Mouse (Mus musculus): ENCODE measurements around the gene Mdm4. TPM values are rescaled to one million over a fixed set of nuclear protein-coding genes. Genes with fewer than 3 reads are reported as not detected.
A peak's percentile ranks its signal among the peaks of the same experiment; 100 is the strongest.

Mdm4 gene
- total RNA-seq, 2 experiments from 2014 or later, result 80.8 to 101 TPM

GRCm38 (mm10) chr1:132938975-132939374 is 91.4 kb downstream of the Mdm4 start:
- peak; percentile 51 to 69 for DNase-seq (ENCODE audit: low spot score in 2 of 2)
- peak; percentile 72 for TF ChIP-seq CTCF (conservative IDR thresholded peaks at IDR 0.05)
- Histone ChIP-seq H3K4me3 (no peak overlapping the region), H3K27ac (peak overlapping the region; percentile 43; the same call in 1 of the 2 replicates)

GRCm38 (mm10) chr1:132937296-132938030 is 92.9 kb downstream of the Mdm4 start:
- no peak for TF ChIP-seq CTCF (conservative IDR thresholded peaks at IDR 0.05)
- no peak overlapping the region for H3K27ac ChIP-seq
- no peak for DNase-seq (ENCODE audit: low spot score in 2 of 2)
- no peak overlapping the region for H3K4me3 ChIP-seq

- TF ChIP-seq CTCF (conservative IDR thresholded peaks at IDR 0.05), result peak; percentile 71
- Histone ChIP-seq H3K27ac (peak overlapping the region; percentile 14; the same call in 1 of the 2 replicates), H3K4me3 (no peak overlapping the region)
- peak; percentile 56 to 57 for DNase-seq (ENCODE audit: low spot score in 2 of 2)
Observed at GRCm38 (mm10) chr1:132934856-132935255, 95.5 kb downstream of the Mdm4 start.

GRCm38 (mm10) chr1:132932421-132932820 is 97.9 kb downstream of the Mdm4 start:
- no peak for DNase-seq (ENCODE audit: low spot score in 2 of 2)
- TF ChIP-seq CTCF (conservative IDR thresholded peaks at IDR 0.05), result no peak
- H3K27ac ChIP-seq, result peak overlapping the region; percentile 65
- no peak overlapping the region for H3K4me3 ChIP-seq

- TF ChIP-seq CTCF (conservative IDR thresholded peaks at IDR 0.05), result peak; percentile 23; the same call in 1 of the 2 replicates
- H3K4me3 ChIP-seq, result no peak overlapping the region
- DNase-seq (ENCODE audit: low spot score in 2 of 2), result no peak
- H3K27ac ChIP-seq, result 0 out of 2 replicates have a peak overlapping the region, but pooled peaks have one; percentile 23
Observed at GRCm38 (mm10) chr1:132930291-132930690, 100.1 kb downstream of the Mdm4 start.

- DNase-seq (ENCODE audit: low spot score in 2 of 2), result no peak
- H3K27ac ChIP-seq, result peak overlapping the region; percentile 70
Observed at GRCm38 (mm10) chr1:132928907-132929250, 101.5 kb downstream of the Mdm4 start.

GRCm38 (mm10) chr1:132928032-132928906 is 102.1 kb downstream of the Mdm4 start:
- no peak overlapping the region for H3K4me3 ChIP-seq
- H3K27ac ChIP-seq, result peak overlapping the region; percentile 70
- no peak for TF ChIP-seq CTCF (conservative IDR thresholded peaks at IDR 0.05)
- DNase-seq (ENCODE audit: low spot score in 2 of 2), result no peak

More at GRCm38 (mm10) chr1:132928907-132929250, 101.5 kb downstream of the Mdm4 start:
- no peak overlapping the region for H3K4me3 ChIP-seq
- TF ChIP-seq CTCF (conservative IDR thresholded peaks at IDR 0.05), result no peak

GRCm38 (mm10) chr1:132925270-132925669 is 105.1 kb downstream of the Mdm4 start:
- 0 out of 2 replicates have a peak overlapping the region, but pooled peaks have one; percentile 2 for H3K27ac ChIP-seq
- no peak for TF ChIP-seq CTCF (conservative IDR thresholded peaks at IDR 0.05)
- no peak overlapping the region for H3K4me3 ChIP-seq
- no peak for DNase-seq (ENCODE audit: low spot score in 2 of 2)

GRCm38 (mm10) chr1:132922257-132922656 is 108.1 kb downstream of the Mdm4 start:
- TF ChIP-seq CTCF (conservative IDR thresholded peaks at IDR 0.05), result no peak
- no peak overlapping the region for H3K4me3 ChIP-seq
- no peak for DNase-seq (ENCODE audit: low spot score in 2 of 2)
- peak overlapping the region; percentile 72 for H3K27ac ChIP-seq

- DNase-seq (ENCODE audit: low spot score in 2 of 2), result no peak
- Histone ChIP-seq H3K27ac (peak overlapping the region; percentile 72), H3K4me3 (no peak overlapping the region)
- 0 out of 2 replicates have a peak, but pooled peaks have one; percentile 18 for TF ChIP-seq CTCF (conservative IDR thresholded peaks at IDR 0.05)
Observed at GRCm38 (mm10) chr1:132921071-132921470, 109.3 kb downstream of the Mdm4 start.

GRCm38 (mm10) chr1:132919258-132919657 is 111.1 kb downstream of the Mdm4 start:
- Histone ChIP-seq H3K27ac (peak overlapping the region; percentile 33; the same call in 1 of the 2 replicates), H3K4me3 (no peak overlapping the region)
- no peak for TF ChIP-seq CTCF (conservative IDR thresholded peaks at IDR 0.05)
- DNase-seq (ENCODE audit: low spot score in 2 of 2), result no peak

GRCm38 (mm10) chr1:132918117-132918680 is 112.2 kb downstream of the Mdm4 start:
- peak overlapping the region; percentile 87 for H3K27ac ChIP-seq
- no peak for DNase-seq (ENCODE audit: low spot score in 2 of 2)
- no peak for TF ChIP-seq CTCF (conservative IDR thresholded peaks at IDR 0.05)
- no peak overlapping the region for H3K4me3 ChIP-seq

GRCm38 (mm10) chr1:132917554-132917953 is 112.8 kb downstream of the Mdm4 start:
- peak overlapping the region; percentile 87 for H3K27ac ChIP-seq
- no peak overlapping the region for H3K4me3 ChIP-seq
- no peak for DNase-seq (ENCODE audit: low spot score in 2 of 2)
- no peak for TF ChIP-seq CTCF (conservative IDR thresholded peaks at IDR 0.05)
